Mouse (Mus musculus) kidney, embryonic 14.5 days (tissue): ENCODE data around the gene Qrfp. TPM values are rescaled to one million over a fixed set of nuclear protein-coding genes. Genes with fewer than 3 reads are reported as not detected.

Source experiments
- ATAC-seq: fragments of 200-750 bp; cut with Nextera tagmentation; 2 replicates; pipeline ENCODE4 v1.8.0; 2017; ENCODE audit warnings: moderate number of reproducible peaks, mild to moderate bottlenecking, moderate TSS enrichment, moderate library complexity; ENCODE audit not compliant: low FRiP score, low TSS enrichment
- H3K27ac ChIP-seq: fragments of 300-500 bp; sonication (generic); 2 replicates; pipeline ENCODE4 v1.5.1; 2014; ENCODE audit warnings: low read depth, mild to moderate bottlenecking, low read length, moderate library complexity, mixed read lengths
- H3K27me3 ChIP-seq: fragments of 300-500 bp; sonication (generic); 2 replicates; pipeline ENCODE4 v1.6.1; 2014; ENCODE audit warnings: mild to moderate bottlenecking, low read length; ENCODE audit not compliant: control insufficient read depth, insufficient read depth
- H3K36me3 ChIP-seq: fragments of 300-500 bp; sonication (generic); 2 replicates; pipeline ENCODE4 v1.6.1; 2014; ENCODE audit warnings: low read length, mixed read lengths; ENCODE audit not compliant: control insufficient read depth, insufficient read depth
- H3K4me1 ChIP-seq: fragments of 300-500 bp; sonication (generic); 2 replicates; pipeline ENCODE4 v1.6.1; 2014; ENCODE audit warnings: low read length, mixed read lengths; ENCODE audit not compliant: control insufficient read depth, insufficient read depth
- H3K4me2 ChIP-seq: fragments of 300-500 bp; sonication (generic); replicated peaks from 2 replicates; pipeline ENCODE4 v1.6.1; 2014; ENCODE audit warnings: low read depth, mild to moderate bottlenecking, low read length
- H3K4me3 ChIP-seq: fragments of 300-500 bp; sonication (generic); 2 replicates; pipeline ENCODE4 v1.5.1; 2014; ENCODE audit warnings: mild to moderate bottlenecking, low read length
- H3K9ac ChIP-seq: fragments of 300-500 bp; sonication (generic); 2 replicates; pipeline ENCODE4 v1.6.1; 2014; ENCODE audit warnings: low read depth, mild to moderate bottlenecking, low read length, moderate library complexity
- H3K9me3 ChIP-seq: fragments of 300-500 bp; sonication (generic); 2 replicates; pipeline ENCODE4 v1.6.1; 2016; ENCODE audit warnings: low read length; ENCODE audit not compliant: control insufficient read depth
- WGBS: fragments of 180-500 bp; shearing (Covaris S2); extraction: QIAGEN DNeasy Blood & Tissue Kit; methylation state at CpG from one replicate; pipeline ENCODE4 v1.1.7; 2014; 5-methylcytosine and 5-hydroxymethylcytosine counted together
- polyA plus RNA-seq: library from polyadenylated mRNA; unstranded; fragments of >200 nt; fragmentation: Nextera tagmentation; extraction: Ambion mirVana; gene quantifications from 2 replicates; pipeline ENCODE4 v1.2.1, GENCODE M21; 2014

Gene Qrfp
- polyA plus RNA-seq, 1 experiment from 2014 or later, result not detected

DNA sequence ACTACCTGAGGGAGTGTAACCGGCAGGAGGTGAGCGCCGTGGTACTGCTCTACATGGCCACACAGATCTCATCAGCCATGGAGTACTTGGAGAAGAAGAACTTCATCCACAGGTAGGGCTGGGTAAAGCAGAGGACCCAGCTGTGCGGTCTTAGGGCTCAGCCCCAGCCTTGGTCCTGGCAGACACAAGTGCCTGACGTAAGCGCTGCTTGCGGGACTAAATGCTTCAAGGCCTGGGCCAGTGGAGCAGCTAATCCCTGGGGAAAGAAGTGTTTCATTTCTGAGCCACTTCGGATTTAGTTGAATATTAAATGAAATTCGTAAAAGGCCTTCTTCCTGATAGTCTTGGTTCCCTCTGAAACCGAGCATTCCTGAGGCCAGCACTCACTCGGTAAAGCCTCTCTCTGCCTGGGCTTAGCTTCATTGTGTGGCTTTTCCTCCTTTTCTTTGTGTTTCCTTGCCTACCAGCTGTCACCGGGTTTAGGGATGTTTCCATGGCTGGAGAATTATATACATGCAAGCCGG is 19.6 kb downstream of the Qrfp start:
- 84% methylated on average over 13 of the region's 13 CpGs for WGBS
- Histone ChIP-seq H3K27ac (0 out of 2 replicates have a peak overlapping the region, but pooled peaks have one; percentile 11), H3K36me3 (peaks cover 90% of the 10 kb centered on the region)

DNA sequence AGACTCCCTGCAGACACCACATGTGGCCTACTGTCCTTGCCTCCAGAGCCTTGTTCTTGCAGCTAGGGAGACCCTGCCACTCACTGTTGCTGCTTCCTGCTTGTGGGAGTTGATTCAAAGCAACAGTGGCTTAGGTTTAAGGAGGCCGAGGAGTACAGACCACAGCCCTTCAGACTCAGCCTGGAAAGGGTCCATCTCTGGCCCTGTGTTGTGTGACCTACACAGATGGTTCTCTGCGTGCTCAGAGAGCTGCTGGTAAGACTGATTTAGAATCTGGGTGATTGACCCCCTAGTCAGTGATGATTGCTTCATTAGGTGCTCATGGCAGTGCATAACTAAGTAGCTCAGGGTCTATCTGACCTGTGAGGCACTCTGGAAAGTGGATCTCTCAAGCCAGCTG is 21.2 kb downstream of the Qrfp start:
- 77% methylated on average over 2 of the region's 2 CpGs for WGBS
- no peaks in the 10 kb centered on the region for H3K27me3 ChIP-seq
- no peaks in the 10 kb centered on the region for H3K9me3 ChIP-seq
- H3K36me3 ChIP-seq, result peaks cover 92% of the 10 kb centered on the region
- H3K27ac ChIP-seq, result no peak overlapping the region
- no peak for ATAC-seq
- no peaks in the 10 kb centered on the region for H3K4me1 ChIP-seq
- H3K4me2 ChIP-seq, result no peak overlapping the region
- no peak overlapping the region for H3K4me3 ChIP-seq
- no peak overlapping the region for H3K9ac ChIP-seq

More for the DNA sequence above, 19.6 kb downstream of the Qrfp start:
- H3K4me2 ChIP-seq, result no peak overlapping the region
- ATAC-seq, result no peak
- no peaks in the 10 kb centered on the region for H3K27me3 ChIP-seq
- H3K9me3 ChIP-seq, result no peaks in the 10 kb centered on the region
- no peak overlapping the region for H3K9ac ChIP-seq
- H3K4me3 ChIP-seq, result no peak overlapping the region
- no peaks in the 10 kb centered on the region for H3K4me1 ChIP-seq

- Histone ChIP-seq H3K9ac (no peak overlapping the region), H3K9me3 (no peaks in the 10 kb centered on the region), H3K27me3 (no peaks in the 10 kb centered on the region), H3K27ac (no peak overlapping the region), H3K36me3 (peaks cover 94% of the 10 kb centered on the region), H3K4me3 (no peak overlapping the region), H3K4me2 (no peak overlapping the region), H3K4me1 (no peaks in the 10 kb centered on the region)
- 76% methylated on average over 3 of the region's 3 CpGs for WGBS
- no peak for ATAC-seq
These were observed 22.2 kb downstream of the Qrfp start for GRCm38 (mm10) chr2:31788227-31788626.

GRCm38 (mm10) chr2:31787029-31787428 is 23.4 kb downstream of the Qrfp start:
- Histone ChIP-seq H3K4me3 (no peak overlapping the region), H3K4me2 (no peak overlapping the region), H3K4me1 (no peaks in the 10 kb centered on the region), H3K9ac (no peak overlapping the region), H3K9me3 (no peaks in the 10 kb centered on the region), H3K36me3 (peaks cover 94% of the 10 kb centered on the region), H3K27me3 (no peaks in the 10 kb centered on the region), H3K27ac (no peak overlapping the region)
- 22% methylated on average over 7 of the region's 7 CpGs for WGBS
- ATAC-seq, result no peak

DNA sequence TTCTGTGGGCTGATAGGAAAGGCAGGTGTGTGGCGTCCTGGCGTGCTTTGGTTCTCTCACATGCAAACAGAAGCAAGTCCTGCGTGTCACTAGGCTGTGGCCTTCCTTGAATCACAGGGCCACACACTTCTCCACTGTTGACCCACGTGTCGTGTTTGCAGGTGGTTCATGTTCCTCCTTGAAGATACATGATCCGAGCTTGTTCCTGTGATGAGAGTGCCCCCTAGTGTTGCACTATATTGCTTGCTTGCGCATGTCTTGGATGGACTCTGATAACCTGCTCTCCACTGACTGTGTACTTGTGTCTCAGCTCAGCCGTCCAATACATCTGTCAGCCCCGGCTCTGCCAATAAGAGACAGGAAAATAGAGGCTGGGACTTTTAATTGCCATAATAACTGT is 25.3 kb downstream of the Qrfp start:
- Histone ChIP-seq H3K9ac (no peak overlapping the region), H3K9me3 (no peaks in the 10 kb centered on the region), H3K27ac (no peak overlapping the region), H3K36me3 (peaks cover 94% of the 10 kb centered on the region), H3K4me1 (no peaks in the 10 kb centered on the region), H3K4me3 (no peak overlapping the region), H3K4me2 (no peak overlapping the region), H3K27me3 (no peaks in the 10 kb centered on the region)
- WGBS, result 35% methylated on average over 9 of the region's 9 CpGs
- no peak; the same call in 1 of the 2 replicates for ATAC-seq

GRCm38 (mm10) chr2:31782958-31783602 is 27.3 kb downstream of the Qrfp start:
- no peaks in the 10 kb centered on the region for H3K9me3 ChIP-seq

GRCm38 (mm10) chr2:31779258-31779657 is 31.1 kb downstream of the Qrfp start:
- 91% methylated on average over 2 of the region's 2 CpGs for WGBS
- Histone ChIP-seq H3K9ac (no peak overlapping the region), H3K9me3 (no peaks in the 10 kb centered on the region), H3K4me2 (no peak overlapping the region), H3K4me3 (no peak overlapping the region), H3K36me3 (peaks cover 63% of the 10 kb centered on the region), H3K27me3 (no peaks in the 10 kb centered on the region), H3K27ac (no peak overlapping the region), H3K4me1 (no peaks in the 10 kb centered on the region)
- no peak for ATAC-seq

More at GRCm38 (mm10) chr2:31782958-31783602, 27.3 kb downstream of the Qrfp start:
- no peak for ATAC-seq
- Histone ChIP-seq H3K27ac (no peak overlapping the region), H3K9ac (no peak overlapping the region), H3K27me3 (no peaks in the 10 kb centered on the region), H3K36me3 (peaks cover 94% of the 10 kb centered on the region), H3K4me2 (no peak overlapping the region), H3K4me1 (no peaks in the 10 kb centered on the region), H3K4me3 (no peak overlapping the region)
- WGBS, result 61% methylated on average over 8 of the region's 8 CpGs

DNA sequence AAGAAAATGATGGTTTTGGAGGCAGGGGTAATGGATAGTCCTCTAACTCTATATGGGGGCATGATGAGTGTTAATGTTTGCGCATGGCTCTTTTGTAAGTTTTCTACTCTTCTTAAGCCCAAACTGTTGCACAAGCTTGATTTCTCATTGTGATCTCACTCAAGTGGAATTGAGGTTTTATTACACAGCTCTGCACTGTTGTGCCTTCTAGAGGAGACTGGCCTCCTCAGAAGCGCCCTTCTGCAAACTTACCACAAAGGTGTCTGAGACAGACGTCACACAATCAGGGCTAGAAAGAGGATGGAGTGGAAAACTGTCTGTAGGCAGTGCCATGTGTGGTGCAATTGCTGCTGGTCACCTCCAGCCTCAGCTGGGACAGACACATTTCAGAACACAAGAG is 33.9 kb downstream of the Qrfp start:
- Histone ChIP-seq H3K36me3 (peaks cover 37% of the 10 kb centered on the region), H3K9me3 (no peaks in the 10 kb centered on the region), H3K27me3 (no peaks in the 10 kb centered on the region), H3K27ac (no peak overlapping the region), H3K4me3 (no peak overlapping the region), H3K9ac (no peak overlapping the region), H3K4me1 (peaks cover 7% of the 10 kb centered on the region; the same call in 1 of the 2 replicates), H3K4me2 (no peak overlapping the region)
- WGBS, result 92% methylated on average over 3 of the region's 3 CpGs
- ATAC-seq, result no peak

GRCm38 (mm10) chr2:31770781-31771441 is 39.5 kb downstream of the Qrfp start:
- Histone ChIP-seq H3K9me3 (no peaks in the 10 kb centered on the region), H3K27me3 (no peaks in the 10 kb centered on the region), H3K4me3 (no peak overlapping the region), H3K9ac (no peak overlapping the region), H3K4me2 (no peak overlapping the region; the same call in 1 of the 2 replicates), H3K36me3 (no peaks in the 10 kb centered on the region), H3K4me1 (peaks cover 51% of the 10 kb centered on the region), H3K27ac (peak overlapping the region; percentile 51)
- 14% methylated on average over 7 of the region's 7 CpGs for WGBS
- ATAC-seq, result peak; percentile 51
